Mouse (Mus musculus): Measurements from ENCODE around the gene Mef2a.
"Not testable (repeated sequence)": the region's sequence is repeated elsewhere in the genome, so short reads cannot be mapped to it uniquely, and the experiment has no call there.

Gene Mef2a

DNA sequence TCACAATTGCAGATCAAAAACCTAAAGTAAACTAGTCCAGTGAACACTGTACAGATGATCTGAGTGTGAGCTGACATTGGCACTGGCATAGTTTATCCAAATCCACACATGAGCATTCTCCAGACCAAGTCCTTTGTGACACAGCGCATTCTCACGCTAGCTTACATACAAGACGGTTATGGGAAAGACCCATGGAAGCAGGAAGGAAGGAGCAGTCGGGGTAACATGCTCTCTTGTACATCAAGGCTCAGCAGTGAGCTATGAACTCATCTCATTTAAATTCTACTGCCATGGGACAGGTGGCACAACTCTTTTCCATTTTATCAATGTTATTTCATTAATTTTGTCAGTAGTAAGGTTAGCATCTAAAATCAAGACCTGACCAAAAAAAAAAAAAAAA is 3.0 kb downstream of the Mef2a start:
- no peak for DNase-seq

DNA sequence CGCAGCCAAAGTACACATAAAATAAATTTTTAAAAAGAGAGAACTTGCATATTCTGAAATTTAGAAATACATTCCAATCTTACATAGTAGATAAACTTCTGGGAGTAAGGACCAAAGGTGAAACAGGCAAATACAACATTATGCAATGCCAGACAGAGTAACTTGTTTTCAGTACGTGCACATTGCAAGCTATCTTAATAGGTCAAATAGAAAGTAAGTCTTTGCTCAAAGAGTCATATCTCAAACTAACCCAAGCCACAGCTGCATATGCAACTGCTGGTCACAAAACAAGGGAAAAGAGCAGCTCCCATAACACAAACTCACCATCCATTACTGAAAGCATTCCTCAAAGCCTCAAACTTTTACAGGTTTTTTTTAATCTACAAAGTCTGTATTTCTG is 4.3 kb downstream of the Mef2a start:
- no peak for DNase-seq

DNA sequence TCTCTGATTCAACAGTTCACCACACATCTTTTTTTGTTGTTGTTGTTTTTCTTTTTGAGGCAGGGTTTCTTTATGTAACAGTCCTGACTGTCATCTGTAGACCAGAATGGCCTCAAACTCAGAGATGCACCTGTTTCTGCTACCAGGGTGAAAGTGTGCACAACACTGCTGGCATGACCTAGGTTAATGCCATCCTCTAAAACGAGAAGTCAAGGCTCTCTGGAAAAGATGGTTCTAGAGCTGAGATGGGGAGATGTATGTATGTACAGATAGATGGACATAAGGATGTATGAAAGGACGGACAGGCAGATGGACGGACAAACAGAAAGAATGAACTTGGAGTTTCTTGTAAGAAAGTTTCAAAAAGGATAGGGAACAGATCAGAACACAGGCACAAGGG is 12.1 kb downstream of the Mef2a start:
- no peak for DNase-seq

DNA sequence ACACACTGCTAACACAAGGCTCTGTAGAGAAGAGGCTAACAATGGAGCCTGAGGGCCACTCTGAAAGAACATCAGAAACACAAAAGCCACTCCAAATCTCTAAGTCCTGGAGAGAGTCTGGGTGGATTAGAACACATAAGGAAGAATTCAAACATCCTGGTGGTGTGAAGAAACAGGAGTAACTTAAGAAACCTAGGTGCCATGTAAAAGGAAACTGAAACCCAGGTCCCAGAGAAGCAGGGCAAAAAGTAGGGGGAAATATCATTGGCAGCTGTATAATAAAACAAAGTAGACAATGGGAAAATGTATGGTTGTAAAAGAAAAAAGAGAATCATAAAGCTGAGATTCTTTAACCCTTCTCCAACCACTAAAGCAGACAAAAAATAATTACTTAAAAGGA is 12.8 kb downstream of the Mef2a start:
- DNase-seq = no peak

DNA sequence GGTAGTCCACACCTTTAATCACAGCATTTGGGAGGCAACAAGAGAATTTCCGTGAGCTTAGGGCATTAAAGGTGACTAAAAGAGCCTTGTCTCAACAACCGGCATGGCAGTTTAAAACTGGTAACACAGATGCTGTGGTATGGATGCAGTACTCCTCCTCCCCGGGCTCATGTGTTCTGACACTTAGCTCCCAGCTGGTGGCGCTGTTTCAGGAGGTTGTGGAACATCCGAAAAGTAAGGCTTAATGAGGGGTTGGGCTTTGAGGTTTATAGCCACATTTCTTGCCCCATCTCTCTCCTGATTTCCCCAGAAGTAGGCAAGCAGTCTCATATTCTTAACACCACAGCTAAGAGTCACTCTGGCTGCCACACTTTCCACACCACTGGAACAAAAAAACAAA is 16.8 kb downstream of the Mef2a start:
- no peak for DNase-seq

DNA sequence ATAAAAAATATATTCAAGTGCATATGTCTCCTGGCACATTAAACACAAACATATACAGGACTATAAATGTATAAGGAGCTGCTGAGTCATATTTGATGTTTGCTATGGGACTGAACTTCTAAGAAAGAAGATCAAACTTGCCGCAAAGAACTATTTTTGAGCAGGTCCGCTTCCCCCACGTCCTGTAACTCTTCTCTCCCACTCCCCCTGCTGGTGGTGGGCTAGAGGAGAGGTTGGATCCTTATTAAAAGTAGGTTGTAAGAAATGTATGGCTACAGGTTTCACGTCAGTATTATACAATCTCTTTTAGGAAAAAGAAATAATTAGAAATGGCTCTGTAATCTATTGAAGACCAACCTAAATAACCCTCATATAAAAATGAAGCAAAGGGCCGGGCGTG is 19.0 kb downstream of the Mef2a start:
- DNase-seq = no peak

DNA sequence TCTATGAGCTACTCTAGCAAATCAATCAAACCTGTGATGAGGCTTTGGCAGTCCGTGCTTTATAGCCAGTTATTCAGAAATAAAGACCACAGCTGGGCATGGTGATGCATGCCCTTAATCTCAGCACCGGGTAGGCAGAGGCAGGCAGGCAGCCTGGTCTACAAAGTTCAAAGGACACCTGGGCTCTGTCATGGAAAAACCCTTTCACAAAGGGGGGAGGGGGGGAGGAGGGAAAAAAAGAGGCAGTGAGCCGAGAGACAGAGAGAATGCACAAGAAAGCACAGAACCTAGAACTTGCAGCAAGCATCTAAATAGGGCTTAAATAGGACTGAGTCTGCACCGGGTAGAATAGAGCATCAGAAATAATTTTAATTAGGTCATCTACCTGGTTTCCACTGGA is 19.7 kb downstream of the Mef2a start:
- DNase-seq = no peak

DNA sequence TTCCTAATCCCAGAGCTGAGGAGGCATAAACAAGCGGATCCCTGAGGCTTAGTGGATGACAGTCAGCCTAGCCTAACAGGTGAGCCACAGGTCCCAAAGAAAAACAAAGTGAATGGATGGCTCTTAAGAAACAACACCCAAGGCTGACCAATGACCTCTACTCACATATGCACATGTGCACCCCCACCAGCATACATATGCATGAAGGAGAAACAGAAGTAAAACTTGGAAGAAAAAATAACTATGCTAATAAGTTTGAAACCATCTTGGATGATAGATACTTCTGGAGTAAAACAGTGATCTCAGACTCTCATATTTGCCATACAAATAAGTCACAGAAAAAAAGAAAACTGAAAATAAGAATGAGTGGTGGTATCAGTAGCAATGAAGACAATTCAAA is 28.2 kb downstream of the Mef2a start:
- no peak for DNase-seq

DNA sequence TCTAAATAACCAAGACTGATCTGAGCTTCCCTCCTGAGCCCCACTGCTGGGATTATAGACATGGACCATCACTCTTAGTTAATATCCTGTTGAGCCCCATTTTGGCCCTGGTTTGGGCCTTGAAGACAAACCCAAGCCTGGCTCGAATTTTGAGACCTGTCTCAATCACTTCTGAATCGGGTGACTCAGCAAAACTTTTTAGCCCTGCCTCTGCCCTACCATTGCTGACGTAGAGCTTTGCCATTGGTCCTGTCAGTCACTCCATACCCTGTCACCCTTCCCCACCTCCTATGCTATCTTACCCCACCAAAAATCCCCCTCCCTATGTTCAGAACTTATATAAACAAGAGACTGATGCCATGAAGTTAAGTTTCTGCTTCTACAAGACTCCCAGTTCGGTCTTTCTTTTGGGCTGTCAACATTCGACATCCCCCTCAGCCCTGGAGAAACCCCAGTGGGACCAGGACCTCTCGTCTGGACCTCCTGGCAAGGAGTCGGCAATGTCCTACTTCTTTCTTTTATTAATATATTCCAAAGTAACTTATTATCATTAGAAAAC is 30.5 kb downstream of the Mef2a start:
- DNase-seq = no peak

DNA sequence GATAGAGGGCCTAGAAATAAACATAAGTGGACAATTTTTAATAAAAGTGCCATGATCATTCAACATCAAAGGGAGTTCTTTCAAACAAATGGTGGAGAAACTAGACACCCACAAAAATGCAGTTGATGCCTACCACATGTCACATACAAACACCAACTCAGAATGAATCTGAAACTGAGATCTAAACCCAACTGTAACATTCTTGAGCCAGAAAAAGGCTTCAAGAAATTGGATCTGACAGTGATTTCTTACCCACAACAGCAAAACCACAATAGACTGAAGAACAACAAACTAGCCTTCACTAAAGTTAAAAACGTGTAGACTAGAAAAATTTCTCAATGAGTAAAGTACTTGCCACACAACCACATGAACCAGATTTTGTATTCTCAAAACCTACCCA is 52.3 kb downstream of the Mef2a start:
- DNase-seq = no peak

DNA sequence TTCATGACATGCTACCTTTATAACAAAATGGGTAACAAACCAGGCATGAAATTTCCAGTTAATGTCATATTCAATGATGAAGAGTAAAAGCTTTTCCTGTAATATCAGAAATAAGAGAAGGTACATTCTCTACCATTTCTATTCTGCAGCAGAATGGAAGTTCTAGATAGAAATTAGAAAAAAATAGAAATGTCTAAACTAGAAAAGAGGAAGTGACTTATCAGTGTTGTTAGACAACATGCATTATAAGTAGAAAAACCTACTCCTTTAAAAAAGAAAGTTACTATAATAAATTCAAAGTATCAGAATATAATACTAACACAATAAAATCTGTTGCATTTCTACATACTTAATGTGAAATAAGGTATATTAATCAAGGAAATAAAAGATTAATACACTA is 54.0 kb downstream of the Mef2a start:
- no peak for DNase-seq

DNA sequence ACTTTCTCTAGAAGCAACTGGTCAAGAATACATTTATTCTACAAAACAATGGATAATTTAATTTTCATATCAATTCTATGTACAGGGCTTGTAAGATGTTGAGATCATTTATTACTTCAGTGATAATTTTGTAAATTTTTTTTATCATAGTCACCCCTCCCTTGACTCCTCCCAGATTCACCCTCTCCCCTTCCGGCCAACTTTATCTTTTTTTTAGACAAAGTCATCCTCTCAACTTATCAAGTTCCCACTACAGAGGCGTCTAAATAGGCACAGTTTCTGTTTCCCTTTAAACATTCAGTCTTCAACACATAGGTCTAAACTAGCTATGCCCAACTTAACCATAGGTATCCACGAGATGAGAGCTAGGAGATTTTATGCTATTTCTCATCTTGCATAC is 59.5 kb downstream of the Mef2a start:
- no peak for DNase-seq

DNA sequence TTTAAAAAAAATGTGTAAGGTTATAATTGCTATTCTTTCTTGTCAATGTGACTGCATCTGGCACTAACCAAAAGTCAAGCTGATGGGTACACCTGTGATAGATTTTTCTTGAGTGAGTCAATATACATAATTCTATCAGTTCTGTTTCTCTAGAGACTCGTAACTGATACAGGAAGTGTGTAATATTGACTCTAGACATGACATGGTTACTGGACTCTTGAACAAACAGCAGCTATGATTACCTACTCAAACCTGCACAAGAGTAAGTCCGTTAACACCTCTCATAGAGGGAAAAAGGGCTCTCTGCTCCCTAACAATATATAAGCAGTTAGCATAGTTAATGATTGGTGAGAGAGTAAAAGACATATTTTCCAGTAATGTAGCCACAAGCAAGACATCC is 62.5 kb downstream of the Mef2a start:
- no peak for DNase-seq

DNA sequence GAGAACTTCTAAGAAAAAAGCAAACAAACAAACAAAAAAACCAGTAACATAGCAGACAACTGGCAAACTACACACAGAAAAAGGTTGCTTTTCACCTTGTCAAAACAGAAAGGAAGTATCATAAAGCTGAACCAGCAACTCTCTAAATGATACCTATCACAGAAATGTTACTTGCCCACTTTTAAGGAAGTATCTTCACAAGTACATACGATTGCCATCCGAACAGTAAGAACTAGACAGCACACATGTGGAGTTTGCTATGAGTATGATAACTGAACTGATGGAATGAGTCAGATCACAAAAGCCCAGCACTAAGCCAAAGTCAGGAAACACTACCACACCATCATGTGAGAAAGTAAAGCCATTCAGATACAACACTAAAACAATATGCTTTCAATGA is 64.6 kb downstream of the Mef2a start:
- no peak for DNase-seq

DNA sequence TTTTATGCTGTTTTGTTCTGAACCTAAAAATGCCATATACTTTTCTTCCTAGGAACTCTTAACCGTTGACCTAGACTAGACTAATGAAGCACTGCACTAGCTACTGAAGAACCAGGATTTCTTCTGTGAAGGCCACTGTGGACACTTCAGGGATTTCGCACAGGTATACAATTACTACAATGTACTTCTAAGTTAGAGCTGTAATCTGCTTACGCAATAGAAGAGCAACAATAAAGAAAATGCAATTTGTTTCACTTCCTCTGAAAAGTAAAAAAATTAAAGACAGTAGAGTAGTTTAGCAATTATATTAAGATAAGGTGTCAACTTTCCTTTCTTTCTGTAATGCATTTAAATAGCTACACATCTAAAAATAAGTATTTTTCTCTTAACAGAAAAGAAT is 65.6 kb downstream of the Mef2a start:
- DNase-seq = no peak

DNA sequence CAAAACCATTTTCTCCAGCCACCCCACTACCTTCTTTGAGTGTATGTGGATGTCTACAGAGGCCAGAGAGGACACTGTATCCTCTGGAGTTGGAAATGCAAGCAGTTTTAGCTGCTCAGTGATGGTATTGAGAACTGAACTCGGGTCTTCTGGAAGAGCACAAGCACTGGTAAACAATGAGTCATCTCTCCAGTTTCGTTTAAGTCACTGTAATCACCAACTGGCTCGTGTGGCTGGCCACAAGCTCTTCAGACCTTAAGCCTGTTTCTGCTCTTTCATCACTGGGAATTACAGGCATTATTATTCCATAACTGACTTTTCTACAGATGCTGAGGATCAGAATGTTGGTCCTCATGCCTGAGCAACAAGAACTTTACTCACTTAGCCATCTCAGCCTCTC is 67.7 kb downstream of the Mef2a start:
- no peak for DNase-seq

DNA sequence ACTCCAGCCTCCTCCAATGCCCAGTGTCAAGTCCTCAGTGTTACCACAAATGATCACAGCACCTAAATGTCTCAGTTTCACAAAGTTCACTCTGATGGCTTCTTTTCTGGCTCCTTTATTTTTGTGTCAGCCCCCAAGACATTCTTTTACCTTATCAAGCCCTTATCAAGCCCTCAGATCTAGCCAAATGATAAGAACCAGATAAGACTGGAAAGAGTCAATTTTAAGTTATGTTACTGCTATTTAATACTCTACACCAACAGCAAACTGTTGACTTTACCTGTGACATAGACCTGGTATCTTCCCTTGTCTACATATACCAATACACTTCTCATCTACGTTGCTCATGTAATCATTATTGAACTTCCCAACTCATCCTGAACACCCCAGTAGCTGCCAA is 76.2 kb downstream of the Mef2a start:
- no peak for DNase-seq

DNA sequence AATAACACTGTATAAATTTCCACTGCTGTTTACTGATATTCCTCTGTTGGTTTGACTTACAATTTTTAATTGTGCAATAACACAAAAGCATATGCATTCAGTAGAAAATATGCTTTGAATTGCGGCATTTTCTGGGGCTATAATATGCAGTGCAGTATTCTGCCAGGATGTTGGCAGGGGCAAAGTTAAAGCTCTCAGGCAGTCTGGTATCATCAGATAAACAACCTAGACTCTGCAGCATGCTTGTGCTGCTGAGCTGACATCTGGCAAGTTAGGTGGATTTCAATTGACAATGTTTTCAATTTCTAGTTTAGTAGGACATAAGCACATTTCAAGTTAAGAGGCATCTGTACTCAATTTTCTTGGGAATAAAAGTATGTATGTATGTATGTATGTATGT is 81.3 kb downstream of the Mef2a start:
- DNase-seq = no peak

DNA sequence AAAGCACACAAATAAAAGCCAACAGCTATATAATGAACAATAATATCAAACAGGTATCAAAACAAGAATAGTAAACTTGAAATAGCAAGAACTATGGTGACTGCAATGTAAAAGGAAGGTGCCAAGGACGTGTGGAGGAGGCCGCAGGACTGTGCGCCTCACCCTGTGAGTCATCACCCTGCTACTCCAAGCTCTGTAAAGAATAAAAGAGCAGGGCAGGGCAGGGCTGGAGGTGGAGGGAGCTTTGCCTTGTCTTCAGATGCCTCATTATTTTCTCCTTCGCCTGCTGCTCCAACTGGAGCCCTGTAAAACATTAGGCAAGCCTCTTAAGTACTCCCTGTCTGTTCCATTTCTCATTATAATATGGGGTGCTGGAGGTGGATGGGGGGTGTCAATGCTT is 85.2 kb downstream of the Mef2a start:
- DNase-seq = no peak

DNA sequence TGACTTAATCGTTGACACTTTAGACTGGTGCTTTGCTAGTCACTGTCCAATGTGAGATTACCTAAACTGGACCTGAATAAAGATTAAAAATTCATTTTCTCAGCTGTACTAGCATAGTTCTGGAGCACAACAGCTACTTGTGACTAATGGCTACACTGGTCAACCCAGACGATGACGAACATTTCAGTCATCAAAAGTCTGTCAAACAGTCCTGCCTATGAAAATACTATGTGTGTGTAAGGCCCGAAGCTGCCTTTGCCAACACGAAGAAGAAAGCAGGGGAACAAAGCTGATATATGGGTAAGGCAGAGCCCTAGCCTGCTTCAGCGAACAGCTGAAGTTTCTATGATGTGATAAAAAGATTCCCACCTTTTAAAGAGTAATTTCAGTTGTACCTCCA is 89.1 kb downstream of the Mef2a start:
- DNase-seq = no peak

DNA sequence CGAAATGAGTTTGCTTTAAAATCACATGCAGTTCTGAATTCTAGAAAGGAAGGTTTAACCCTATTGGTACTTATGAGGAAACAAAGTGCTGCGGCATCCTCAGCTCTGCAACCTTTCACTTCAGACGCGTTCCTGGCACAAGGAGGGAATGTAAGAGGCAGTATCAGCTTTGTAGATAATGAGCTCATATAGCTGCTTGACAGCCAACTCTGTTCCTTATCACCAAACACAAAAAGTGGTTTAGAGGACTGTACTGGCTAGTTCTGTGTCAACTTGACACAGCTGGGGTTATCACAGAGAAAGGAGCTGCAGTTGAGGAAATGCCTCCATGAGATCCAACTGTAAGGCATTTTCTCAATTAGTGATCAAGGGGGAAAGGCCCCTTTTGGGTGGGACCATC is 102.2 kb downstream of the Mef2a start:
- not testable (repeated sequence) for DNase-seq

DNA sequence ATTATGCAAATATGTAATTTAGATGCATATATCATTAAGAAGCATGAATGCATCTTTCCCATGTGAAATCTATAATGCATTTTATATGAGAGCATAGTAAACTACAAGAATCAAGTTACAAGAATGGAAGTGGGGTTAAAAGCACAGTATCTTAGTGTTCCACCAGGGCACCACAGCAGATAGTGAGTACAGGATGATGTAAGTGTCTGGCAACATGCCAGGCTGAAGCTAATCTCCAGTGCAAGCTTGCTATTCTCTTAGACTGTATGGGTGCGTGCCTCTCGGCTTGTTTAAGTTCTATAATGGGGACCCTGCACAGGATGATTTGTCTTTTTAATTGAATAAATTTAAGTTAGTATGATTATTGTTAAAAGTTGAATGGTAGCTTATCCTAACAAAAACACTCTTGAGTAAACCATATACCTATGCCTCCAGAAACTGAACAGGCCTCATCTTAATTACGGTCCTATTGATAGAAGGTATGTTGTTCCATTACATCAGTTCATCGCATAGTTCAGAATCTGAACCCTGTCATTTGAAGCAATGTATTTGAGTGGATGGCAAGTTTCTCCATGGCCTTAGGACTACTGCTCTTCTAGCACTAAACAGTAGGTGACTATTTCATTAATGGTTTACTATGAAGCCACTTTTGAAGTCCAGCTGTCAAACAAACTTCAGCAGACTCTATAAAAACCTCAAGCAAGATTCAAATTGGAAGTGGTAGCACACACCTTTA is 112.7 kb downstream of the Mef2a start:
- peak; percentile 35 for DNase-seq

DNA sequence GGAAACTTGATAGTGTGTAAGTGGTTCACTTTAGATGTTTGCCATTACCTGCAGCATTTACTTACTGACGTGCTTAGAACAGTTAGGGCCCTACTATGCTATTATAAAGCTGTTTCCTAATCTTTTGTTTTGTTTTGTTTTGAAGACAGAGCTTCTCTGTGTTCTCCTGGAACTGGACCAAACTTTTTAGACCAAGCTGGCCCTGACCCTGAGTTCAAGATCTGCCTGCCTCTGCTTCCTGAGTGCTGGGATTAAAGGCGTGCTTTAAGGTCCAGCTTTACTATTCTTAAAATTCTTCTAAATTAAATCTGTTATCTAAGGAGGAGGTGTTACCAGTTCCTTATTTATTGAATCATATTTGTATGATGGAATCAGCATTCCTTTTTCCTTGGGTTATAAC is 126.6 kb downstream of the Mef2a start:
- no peak for DNase-seq

DNA sequence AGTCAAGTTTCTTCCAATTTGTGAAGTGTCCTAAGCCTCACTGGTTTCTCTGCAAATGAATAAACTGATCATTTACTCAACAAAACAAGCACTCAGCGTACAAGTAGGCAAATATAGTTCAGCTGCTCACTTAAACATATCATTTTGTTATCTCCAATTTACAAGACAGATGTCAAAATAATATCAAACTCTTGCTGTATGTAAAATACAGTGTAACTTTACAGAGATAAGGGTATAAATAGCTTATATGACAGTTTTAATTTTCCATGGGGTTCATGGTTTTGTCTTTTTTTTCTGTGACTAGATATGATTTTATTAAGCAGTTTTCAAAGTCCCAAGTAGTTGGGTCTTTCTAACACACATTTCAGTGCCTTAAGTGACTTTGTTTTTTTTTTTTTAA is 127.4 kb downstream of the Mef2a start:
- no peak for DNase-seq

DNA sequence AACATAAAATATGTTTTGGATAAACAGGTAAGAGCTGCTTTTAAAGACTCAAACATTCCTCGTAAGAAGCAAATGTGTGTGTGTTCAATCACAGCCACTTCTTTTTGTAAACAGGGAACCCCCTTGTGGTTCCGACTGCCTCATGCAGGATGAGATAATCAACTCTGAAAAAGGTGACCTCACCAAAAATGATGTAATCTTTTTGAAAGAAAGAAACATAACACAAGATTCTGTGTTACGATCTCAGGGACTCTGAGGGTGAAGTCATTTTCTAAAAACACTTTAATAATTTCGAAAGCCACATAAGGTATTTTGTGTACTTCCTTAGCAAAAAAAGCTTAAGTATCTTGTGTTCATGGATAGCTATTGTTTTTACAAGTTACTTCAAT is 128.8 kb downstream of the Mef2a start:
- DNase-seq = no peak
